Mouse (Mus musculus): ENCODE measurements around the gene Crlf1.

DNA sequence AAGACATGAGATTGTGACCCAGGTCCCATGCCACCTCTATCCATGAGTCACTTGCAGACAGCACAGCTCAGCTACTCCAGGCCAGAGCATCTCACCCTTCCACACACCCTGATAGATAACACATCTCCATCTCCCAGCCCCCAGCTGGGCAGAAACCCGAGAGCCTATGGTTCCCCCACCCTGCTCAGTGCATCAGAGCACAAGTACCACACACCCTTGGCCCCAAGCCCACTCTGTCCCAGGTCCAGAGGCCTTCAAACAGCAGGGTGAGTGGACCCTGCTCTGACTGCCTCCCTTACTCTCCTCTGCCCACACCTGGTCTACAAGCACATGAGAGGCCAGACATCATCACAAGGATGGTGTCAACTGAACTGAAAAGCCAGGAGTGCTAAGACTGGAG lies 25.1 kb upstream of the Crlf1 start:
- TF ChIP-seq EP300 (optimal IDR thresholded peaks at IDR 0.05) (no peak), CTCF (IDR thresholded peaks at IDR 0.05; ENCODE audit: low read depth) (no peak)
